Mouse (Mus musculus): ENCODE results near the gene Fam47e. TPM values are rescaled to one million over a fixed set of nuclear protein-coding genes. Genes with fewer than 3 reads are reported as not detected.

Fam47e gene
- polyA plus RNA-seq, 1 experiment from 2014 or later, result 0.22 TPM

- Histone ChIP-seq H3K27ac (ENCODE audit: low read length) (no peak overlapping the region), H3K4me1 (ENCODE audit: insufficient read depth, low read length) (no peaks in the 10 kb centered on the region)
- no peak for ATAC-seq (ENCODE audit: low FRiP score, low TSS enrichment)
Observed at GRCm38 (mm10) chr5:92552611-92553010, 2.3 kb upstream of the Fam47e start.

GRCm38 (mm10) chr5:92553939-92554338 lies 930 bp upstream of the Fam47e start:
- no peak overlapping the region for H3K4me3 ChIP-seq (ENCODE audit: low read length)
- WGBS, result 73% methylated on average over 3 of the region's 3 CpGs
- H3K4me2 ChIP-seq (replicated peaks; ENCODE audit: low read depth, low read length), result no peak overlapping the region
- H3K4me1 ChIP-seq (ENCODE audit: insufficient read depth, low read length), result no peaks in the 10 kb centered on the region
- no peaks in the 10 kb centered on the region for H3K36me3 ChIP-seq (ENCODE audit: insufficient read depth, low read length)
- ATAC-seq (ENCODE audit: low FRiP score, low TSS enrichment), result no peak
- H3K9me3 ChIP-seq (ENCODE audit: low read length), result 0 out of 2 replicates have a peak, but pooled peaks cover 4% of the 10 kb centered on the region
- no peak overlapping the region for H3K9ac ChIP-seq (replicated peaks; ENCODE audit: low read length)
- H3K27me3 ChIP-seq (ENCODE audit: insufficient read depth, low read length), result no peaks in the 10 kb centered on the region
- H3K27ac ChIP-seq (ENCODE audit: low read length), result no peak overlapping the region

More at GRCm38 (mm10) chr5:92552611-92553010, 2.3 kb upstream of the Fam47e start:
- Histone ChIP-seq H3K36me3 (ENCODE audit: insufficient read depth, low read length) (no peaks in the 10 kb centered on the region), H3K9ac (replicated peaks; ENCODE audit: low read length) (no peak overlapping the region), H3K4me3 (ENCODE audit: low read length) (no peak overlapping the region), H3K9me3 (ENCODE audit: low read length) (0 out of 2 replicates have a peak, but pooled peaks cover 4% of the 10 kb centered on the region), H3K27me3 (ENCODE audit: insufficient read depth, low read length) (no peaks in the 10 kb centered on the region), H3K4me2 (replicated peaks; ENCODE audit: low read depth, low read length) (no peak overlapping the region)
- WGBS, result 94% methylated on average over 2 of the region's 2 CpGs

GRCm38 (mm10) chr5:92554443-92554842 lies 426 bp upstream of the Fam47e start:
- Histone ChIP-seq H3K27me3 (ENCODE audit: insufficient read depth, low read length) (no peaks in the 10 kb centered on the region), H3K4me3 (ENCODE audit: low read length) (no peak overlapping the region), H3K36me3 (ENCODE audit: insufficient read depth, low read length) (no peaks in the 10 kb centered on the region), H3K9me3 (ENCODE audit: low read length) (0 out of 2 replicates have a peak, but pooled peaks cover 4% of the 10 kb centered on the region), H3K9ac (replicated peaks; ENCODE audit: low read length) (no peak overlapping the region), H3K4me2 (replicated peaks; ENCODE audit: low read depth, low read length) (no peak overlapping the region), H3K27ac (ENCODE audit: low read length) (no peak overlapping the region), H3K4me1 (ENCODE audit: insufficient read depth, low read length) (no peaks in the 10 kb centered on the region)
- WGBS, result 77% methylated on average over 4 of the region's 4 CpGs
- ATAC-seq (ENCODE audit: low FRiP score, low TSS enrichment), result no peak

GRCm38 (mm10) chr5:92555905-92556304 lies 1.0 kb downstream of the Fam47e start:
- no peak overlapping the region for H3K9ac ChIP-seq (replicated peaks; ENCODE audit: low read length)
- H3K9me3 ChIP-seq (ENCODE audit: low read length), result 0 out of 2 replicates have a peak, but pooled peaks cover 4% of the 10 kb centered on the region
- no peak overlapping the region for H3K4me2 ChIP-seq (replicated peaks; ENCODE audit: low read depth, low read length)
- H3K36me3 ChIP-seq (ENCODE audit: insufficient read depth, low read length), result no peaks in the 10 kb centered on the region
- no peak overlapping the region for H3K27ac ChIP-seq (ENCODE audit: low read length)
- no peak for ATAC-seq (ENCODE audit: low FRiP score, low TSS enrichment)
- H3K27me3 ChIP-seq (ENCODE audit: insufficient read depth, low read length), result no peaks in the 10 kb centered on the region
- H3K4me3 ChIP-seq (ENCODE audit: low read length), result no peak overlapping the region
- WGBS, result 100% methylated on average over 1 of the region's 1 CpGs
- H3K4me1 ChIP-seq (ENCODE audit: insufficient read depth, low read length), result no peaks in the 10 kb centered on the region

GRCm38 (mm10) chr5:92557508-92557907 lies 2.6 kb downstream of the Fam47e start:
- no peaks in the 10 kb centered on the region for H3K27me3 ChIP-seq (ENCODE audit: insufficient read depth, low read length)
- H3K4me1 ChIP-seq (ENCODE audit: insufficient read depth, low read length), result no peaks in the 10 kb centered on the region
- no peak overlapping the region for H3K9ac ChIP-seq (replicated peaks; ENCODE audit: low read length)
- no peak overlapping the region for H3K4me3 ChIP-seq (ENCODE audit: low read length)
- H3K4me2 ChIP-seq (replicated peaks; ENCODE audit: low read depth, low read length), result no peak overlapping the region
- 79% methylated on average over 1 of the region's 1 CpGs for WGBS
- H3K9me3 ChIP-seq (ENCODE audit: low read length), result 0 out of 2 replicates have a peak, but pooled peaks cover 4% of the 10 kb centered on the region
- ATAC-seq (ENCODE audit: low FRiP score, low TSS enrichment), result no peak
- no peaks in the 10 kb centered on the region for H3K36me3 ChIP-seq (ENCODE audit: insufficient read depth, low read length)
- H3K27ac ChIP-seq (ENCODE audit: low read length), result no peak overlapping the region

GRCm38 (mm10) chr5:92560201-92560600 lies 5.3 kb downstream of the Fam47e start:
- Histone ChIP-seq H3K4me1 (ENCODE audit: insufficient read depth, low read length) (no peaks in the 10 kb centered on the region), H3K9me3 (ENCODE audit: low read length) (no peaks in the 10 kb centered on the region), H3K36me3 (ENCODE audit: insufficient read depth, low read length) (no peaks in the 10 kb centered on the region), H3K9ac (replicated peaks; ENCODE audit: low read length) (no peak overlapping the region), H3K4me2 (replicated peaks; ENCODE audit: low read depth, low read length) (no peak overlapping the region), H3K27me3 (ENCODE audit: insufficient read depth, low read length) (no peaks in the 10 kb centered on the region), H3K27ac (ENCODE audit: low read length) (no peak overlapping the region), H3K4me3 (ENCODE audit: low read length) (no peak overlapping the region)
- WGBS, result 70% methylated on average over 2 of the region's 2 CpGs
- no peak for ATAC-seq (ENCODE audit: low FRiP score, low TSS enrichment)

- Histone ChIP-seq H3K27me3 (ENCODE audit: insufficient read depth, low read length) (no peaks in the 10 kb centered on the region), H3K36me3 (ENCODE audit: insufficient read depth, low read length) (no peaks in the 10 kb centered on the region), H3K9me3 (ENCODE audit: low read length) (no peaks in the 10 kb centered on the region), H3K9ac (replicated peaks; ENCODE audit: low read length) (no peak overlapping the region), H3K27ac (ENCODE audit: low read length) (no peak overlapping the region), H3K4me2 (replicated peaks; ENCODE audit: low read depth, low read length) (no peak overlapping the region), H3K4me3 (ENCODE audit: low read length) (no peak overlapping the region), H3K4me1 (ENCODE audit: insufficient read depth, low read length) (no peaks in the 10 kb centered on the region)
- ATAC-seq (ENCODE audit: low FRiP score, low TSS enrichment), result no peak
- 61% methylated on average over 13 of the region's 13 CpGs for WGBS
Observed at GRCm38 (mm10) chr5:92562002-92562401, 7.1 kb downstream of the Fam47e start.

GRCm38 (mm10) chr5:92571232-92571631 lies 16.4 kb downstream of the Fam47e start:
- H3K4me1 ChIP-seq (ENCODE audit: insufficient read depth, low read length), result no peaks in the 10 kb centered on the region
- no peaks in the 10 kb centered on the region for H3K27me3 ChIP-seq (ENCODE audit: insufficient read depth, low read length)
- 76% methylated on average over 4 of the region's 4 CpGs for WGBS
- H3K27ac ChIP-seq (ENCODE audit: low read length), result no peak overlapping the region
- no peak for ATAC-seq (ENCODE audit: low FRiP score, low TSS enrichment)
- no peak overlapping the region for H3K9ac ChIP-seq (replicated peaks; ENCODE audit: low read length)
- no peak overlapping the region for H3K4me2 ChIP-seq (replicated peaks; ENCODE audit: low read depth, low read length)
- H3K4me3 ChIP-seq (ENCODE audit: low read length), result no peak overlapping the region
- no peaks in the 10 kb centered on the region for H3K36me3 ChIP-seq (ENCODE audit: insufficient read depth, low read length)
- H3K9me3 ChIP-seq (ENCODE audit: low read length), result no peaks in the 10 kb centered on the region

- no peak overlapping the region for H3K4me2 ChIP-seq (replicated peaks; ENCODE audit: low read depth, low read length)
- H3K9ac ChIP-seq (replicated peaks; ENCODE audit: low read length), result no peak overlapping the region
- no peaks in the 10 kb centered on the region for H3K36me3 ChIP-seq (ENCODE audit: insufficient read depth, low read length)
- no peaks in the 10 kb centered on the region for H3K4me1 ChIP-seq (ENCODE audit: insufficient read depth, low read length)
- H3K27ac ChIP-seq (ENCODE audit: low read length), result no peak overlapping the region
- no peaks in the 10 kb centered on the region for H3K27me3 ChIP-seq (ENCODE audit: insufficient read depth, low read length)
- no peak for ATAC-seq (ENCODE audit: low FRiP score, low TSS enrichment)
- no peaks in the 10 kb centered on the region for H3K9me3 ChIP-seq (ENCODE audit: low read length)
- no peak overlapping the region for H3K4me3 ChIP-seq (ENCODE audit: low read length)
- 84% methylated on average over 14 of the region's 14 CpGs for WGBS
Observed at GRCm38 (mm10) chr5:92579559-92579958, 24.7 kb downstream of the Fam47e start.

GRCm38 (mm10) chr5:92585932-92586331 lies 31.1 kb downstream of the Fam47e start:
- no peaks in the 10 kb centered on the region for H3K27me3 ChIP-seq (ENCODE audit: insufficient read depth, low read length)
- H3K9me3 ChIP-seq (ENCODE audit: low read length), result no peaks in the 10 kb centered on the region
- WGBS, result 37% methylated on average over 10 of the region's 10 CpGs
- H3K27ac ChIP-seq (ENCODE audit: low read length), result no peak overlapping the region
- ATAC-seq (ENCODE audit: low FRiP score, low TSS enrichment), result no peak
- no peak overlapping the region for H3K4me2 ChIP-seq (replicated peaks; ENCODE audit: low read depth, low read length)
- H3K4me1 ChIP-seq (ENCODE audit: insufficient read depth, low read length), result no peaks in the 10 kb centered on the region
- no peak overlapping the region for H3K9ac ChIP-seq (replicated peaks; ENCODE audit: low read length)
- no peak overlapping the region for H3K4me3 ChIP-seq (ENCODE audit: low read length)
- H3K36me3 ChIP-seq (ENCODE audit: insufficient read depth, low read length), result no peaks in the 10 kb centered on the region

Measured in kidney, embryonic 16.5 days (tissue).